27 mouse cellular contexts compared by ENCODE assay signal in genomic region chr2:70808681-70809080, GRCm38 (mm10). TPM values are rescaled to one million over a fixed set of nuclear protein-coding genes. Genes with fewer than 3 reads are reported as not detected.
DNase-seq lines count a peak whose midpoint lies in the region; ATAC-seq lines count a peak whose summit lies in the region.
"Had no signal": no experiment of that assay in that cellular context is flagged by ENCODE, and none has a peak within 500 bp of the region (broad histone marks: within the 10 kb centered on the region; RNA-seq: fewer than 3 reads in every experiment).

No protein-coding gene starts in this region.

- no peak overlapping the region for H3K9ac ChIP-seq in heart, embryonic 16.5 days (ENCODE audit: low read length)
- no peak overlapping the region for H3K9ac ChIP-seq in heart, embryonic 12.5 days
- H3K9ac ChIP-seq: embryonic facial prominence, embryonic 15.5 days; limb, embryonic 13.5 days; liver, embryonic 14.5 days; lung, embryonic 14.5 days; neural tube, embryonic 15.5 days; stomach, embryonic 15.5 days had no signal

- H3K4me3 ChIP-seq in heart, embryonic 16.5 days (ENCODE audit: low read length): no peak overlapping the region
- no peak overlapping the region for H3K4me3 ChIP-seq in heart, embryonic 12.5 days
- H3K4me3 ChIP-seq: embryonic facial prominence, embryonic 15.5 days; forebrain, embryonic 10.5 days; gastrocnemius, adult 2 months; hindbrain, embryonic 10.5 days; limb, embryonic 13.5 days; neural tube, embryonic 15.5 days; stomach, embryonic 15.5 days had no signal

- H3K4me2 ChIP-seq in heart, embryonic 16.5 days (ENCODE audit: low read depth, low read length): no peak overlapping the region
- H3K4me2 ChIP-seq in heart, embryonic 12.5 days: no peak overlapping the region
- H3K4me2 ChIP-seq: embryonic facial prominence, embryonic 15.5 days; limb, embryonic 13.5 days; lung, embryonic 14.5 days; neural tube, embryonic 15.5 days; stomach, embryonic 15.5 days had no signal

- H3K4me1 ChIP-seq in heart, embryonic 16.5 days (ENCODE audit: control insufficient read depth, insufficient read depth, low read length): peaks cover 20% of the 10 kb centered on the region
- peaks cover 20% of the 10 kb centered on the region for H3K4me1 ChIP-seq in heart, embryonic 12.5 days (replicated peaks)
- H3K4me1 ChIP-seq: hindbrain, embryonic 10.5 days; stomach, embryonic 15.5 days had no signal

- no peaks in the 10 kb centered on the region for H3K36me3 ChIP-seq in heart, embryonic 16.5 days (ENCODE audit: control insufficient read depth, insufficient read depth)
- peaks cover 9% of the 10 kb centered on the region for H3K36me3 ChIP-seq in heart, embryonic 12.5 days
- H3K36me3 ChIP-seq: neural tube, embryonic 15.5 days; stomach, embryonic 15.5 days had no signal

- peak; percentile 29 for DNase-seq in R1 (ENCODE audit: low read depth, low spot score)
- peak; percentile 69 for DNase-seq in thymus, postnatal 14 days
- DNase-seq in gastrocnemius, postnatal 36 days: no peak
- DNase-seq in retina, embryonic 14.5 days (ENCODE audit: low spot score): no peak
- DNase-seq in gastrocnemius, adult 8-10 months (ENCODE audit: low spot score in 2 of 2): no peak
- DNase-seq: adrenal gland, adult 8-10 months; cerebellum, adult 8-10 months; cerebellum, postnatal 36 days; gastrocnemius, adult 2 months; kidney, adult 9 months; kidney, postnatal 36 days; lung, embryonic 14.5 days had no signal

- no peaks in the 10 kb centered on the region for H3K9me3 ChIP-seq in heart, embryonic 16.5 days (replicated peaks; ENCODE audit: control insufficient read depth, low read length)
- H3K9me3 ChIP-seq in heart, embryonic 12.5 days (replicated peaks): no peaks in the 10 kb centered on the region
- H3K9me3 ChIP-seq: embryonic facial prominence, embryonic 15.5 days; forebrain, embryonic 10.5 days; G1E; hindbrain, embryonic 10.5 days; neural tube, embryonic 15.5 days; stomach, embryonic 15.5 days had no signal

- ATAC-seq in heart, embryonic 16.5 days (replicated peaks; ENCODE audit: extremely low read depth, insufficient read depth, low FRiP score): no peak
- no peak for ATAC-seq in heart, embryonic 12.5 days (ENCODE audit: insufficient number of reproducible peaks, low FRiP score)
- ATAC-seq in erythroid progenitor cell, adult 5-6 weeks (replicated peaks; ENCODE audit: low FRiP score, poor library complexity, severe bottlenecking): 0 out of 2 replicates have a peak, but pooled peaks have one; percentile 19
- ATAC-seq: activated CD4-positive, CD25-positive, alpha-beta regulatory T cell, adult 4 months; hindbrain, postnatal 0 days; intestine, embryonic 16.5 days; Patski had no signal

- intact Hi-C loops in gastrocnemius, postnatal 36 days (cut with DNase I): no loop called here

- H3K27ac ChIP-seq in heart, embryonic 16.5 days (ENCODE audit: low read length): peak overlapping the region; percentile 46; the same call in 1 of the 2 replicates
- H3K27ac ChIP-seq in heart, embryonic 12.5 days (ENCODE audit: poor library complexity, severe bottlenecking): no peak overlapping the region
- H3K27ac ChIP-seq: embryonic facial prominence, embryonic 15.5 days; forebrain, embryonic 10.5 days; gastrocnemius, adult 2 months; hindbrain, embryonic 10.5 days; hindbrain, postnatal 0 days; limb, embryonic 13.5 days; liver, embryonic 14.5 days; neural tube, embryonic 15.5 days; stomach, embryonic 15.5 days had no signal

- no peaks in the 10 kb centered on the region for H3K27me3 ChIP-seq in heart, embryonic 16.5 days (ENCODE audit: control insufficient read depth, insufficient read depth, low read length)
- no peaks in the 10 kb centered on the region for H3K27me3 ChIP-seq in heart, embryonic 12.5 days (replicated peaks)
- H3K27me3 ChIP-seq: embryonic facial prominence, embryonic 15.5 days; limb, embryonic 13.5 days; neural tube, embryonic 15.5 days; Patski; stomach, embryonic 15.5 days had no signal

RNA-seq across cellular contexts. Expression of gene Tlk1, which starts 16.8 kb away (rescaled TPM):
- 19.4 and 19.7 TPM in 2 replicates for polyA plus RNA-seq in heart, embryonic 16.5 days (2015; fragmentation: Nextera tagmentation; extraction: Ambion mirVana)
- polyA plus RNA-seq in heart, embryonic 12.5 days (2016; fragmentation: Nextera tagmentation; extraction: Ambion mirVana): 38.5 and 43.6 TPM in 2 replicates
- 134 and 172 TPM in 2 replicates for total RNA-seq in erythroid progenitor cell, adult 5-6 weeks (2015; ENCODE audit: low replicate concordance)
- total RNA-seq in erythroid progenitor cell, adult 5-6 weeks (2017; ENCODE audit: low replicate concordance): 126 and 148 TPM in 2 replicates
- total RNA-seq in gastrocnemius, postnatal 36 days (2021): 10 to 100 TPM; 28.9 to 33.9 TPM
- total RNA-seq in gastrocnemius, adult 8-10 months (2022): 10 to 100 TPM; 37.8 to 44.5 (median 40.8) TPM

Comparison
In these comparisons a context has a peak if more than half of its experiments do, and no peak if none do; other contexts are left out.
1. DNase-seq: peak in R1 (single experiment) and thymus, postnatal 14 days (single experiment); none in gastrocnemius, postnatal 36 days (0 of 2), retina, embryonic 14.5 days (single experiment) and gastrocnemius, adult 8-10 months (0 of 2).